Mouse (Mus musculus) forebrain, embryonic 11.5 days (tissue): ENCODE results near the gene Commd6. TPM values are rescaled to one million over a fixed set of nuclear protein-coding genes. Genes with fewer than 3 reads are reported as not detected.
A peak's percentile ranks its signal among the peaks of the same experiment; 100 is the strongest.

Experiments
- ATAC-seq: fragments of 200-750 bp; cut with Nextera tagmentation; replicated peaks from 2 replicates; pipeline ENCODE4 v1.8.0; 2017; ENCODE audit warnings: moderate TSS enrichment; ENCODE audit not compliant: low FRiP score
- DNase-seq: peaks from one replicate; pipeline ENCODE4 v3.0.0-alpha.2; 2017; ENCODE audit warnings: low spot score
- H3K27ac ChIP-seq: fragments of 300-500 bp; sonication (generic); 2 replicates; pipeline ENCODE4 v1.5.1; 2014; ENCODE audit warnings: low read depth, low read length
- H3K27me3 ChIP-seq: fragments of 300-500 bp; sonication (generic); 2 replicates; pipeline ENCODE4 v1.6.1; 2014; ENCODE audit warnings: mild to moderate bottlenecking, low read length, mixed read lengths; ENCODE audit not compliant: control insufficient read depth, insufficient read depth
- H3K36me3 ChIP-seq: fragments of 300-500 bp; sonication (generic); 2 replicates; pipeline ENCODE4 v1.6.1; 2014; ENCODE audit warnings: mild to moderate bottlenecking, low read length, moderate library complexity, mixed read lengths; ENCODE audit not compliant: control insufficient read depth, insufficient read depth
- H3K4me1 ChIP-seq: fragments of 300-500 bp; sonication (generic); replicated peaks from 2 replicates; pipeline ENCODE4 v1.6.1; 2014; ENCODE audit warnings: low read length, mixed read lengths; ENCODE audit not compliant: control insufficient read depth, insufficient read depth
- H3K4me2 ChIP-seq: fragments of 300-500 bp; sonication (generic); 2 replicates; pipeline ENCODE4 v1.6.1; 2014; ENCODE audit warnings: low read depth, mild to moderate bottlenecking, low read length, moderate library complexity, mixed read lengths; ENCODE audit not compliant: severe bottlenecking
- H3K4me3 ChIP-seq: fragments of 300-500 bp; sonication (generic); 2 replicates; pipeline ENCODE4 v1.5.1; 2014; ENCODE audit warnings: low read depth, low read length
- H3K9ac ChIP-seq: fragments of 300-500 bp; sonication (generic); 2 replicates; pipeline ENCODE4 v1.6.1; 2014; ENCODE audit warnings: low read length
- H3K9me3 ChIP-seq: fragments of 300-500 bp; sonication (generic); 2 replicates; pipeline ENCODE4 v1.6.1; 2016; ENCODE audit warnings: low read length, mixed read lengths; ENCODE audit not compliant: control insufficient read depth
- WGBS: fragments of 180-500 bp; shearing (Covaris S2); extraction: QIAGEN DNeasy Blood & Tissue Kit; methylation state at CpG from one replicate; pipeline ENCODE4 v1.1.7; 2014; 5-methylcytosine and 5-hydroxymethylcytosine counted together
- polyA plus RNA-seq: library from polyadenylated mRNA; unstranded; fragments of >200 nt; fragmentation: Nextera tagmentation; extraction: Ambion mirVana; gene quantifications from 2 replicates; pipeline ENCODE4 v1.2.1, GENCODE M21; 2014

The Commd6 gene
- polyA plus RNA-seq, 1 experiment from 2014 or later, result 113 TPM

DNA sequence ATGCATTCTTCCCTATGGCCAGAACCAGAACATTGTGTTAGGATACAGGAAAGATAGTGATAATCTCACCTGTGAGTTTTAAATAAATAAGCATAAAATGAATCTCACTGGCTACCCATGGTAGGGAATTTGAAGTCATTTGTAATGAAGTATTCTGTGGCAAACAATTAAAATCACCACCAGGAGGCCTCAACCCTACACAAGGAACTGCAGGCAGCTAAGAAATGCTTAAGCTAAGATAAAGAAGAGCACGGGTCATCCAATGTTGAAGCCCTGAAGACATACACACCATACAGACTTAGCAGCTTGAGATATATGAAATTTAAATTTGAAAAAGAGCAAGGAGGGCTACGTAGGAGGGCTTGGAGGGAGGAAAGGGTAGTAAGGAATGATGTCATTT is 34.6 kb downstream of the Commd6 start:
- ATAC-seq (no peak), DNase-seq (no peak)
- H3K27me3 ChIP-seq, result peaks cover 7% of the 10 kb centered on the region; the same call in 1 of the 2 replicates
- H3K9me3 ChIP-seq, result no peaks in the 10 kb centered on the region
- H3K36me3 ChIP-seq, result no peaks in the 10 kb centered on the region
- no peak overlapping the region for H3K27ac ChIP-seq
- H3K4me1 ChIP-seq, result 0 out of 2 replicates have a peak, but pooled peaks cover 3% of the 10 kb centered on the region
- H3K4me2 ChIP-seq, result no peak overlapping the region
- H3K9ac ChIP-seq, result no peak overlapping the region
- H3K4me3 ChIP-seq, result no peak overlapping the region
- WGBS, result 55% methylated on average over 2 of the region's 2 CpGs

DNA sequence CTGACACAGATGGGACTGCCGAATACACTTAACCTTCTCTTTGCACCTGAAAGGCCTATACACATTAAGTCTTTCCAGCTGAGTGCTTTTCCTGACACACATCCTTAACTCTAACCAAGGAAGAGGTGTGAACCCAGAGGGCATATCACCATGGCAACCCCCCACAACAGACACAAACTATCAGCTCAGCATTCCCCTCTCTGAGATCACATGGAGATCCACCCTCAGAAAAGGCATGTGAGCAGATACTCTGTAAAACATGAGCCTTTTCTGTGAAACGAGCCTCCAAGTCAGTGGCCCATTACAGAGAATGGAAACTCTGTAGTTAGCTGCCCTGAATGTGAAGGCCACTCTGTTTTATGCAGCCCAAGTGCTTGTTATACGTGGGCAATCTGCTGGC is 37.6 kb downstream of the Commd6 start:
- Histone ChIP-seq H3K27me3 (peaks cover 5% of the 10 kb centered on the region; the same call in 1 of the 2 replicates), H3K4me3 (no peak overlapping the region), H3K27ac (no peak overlapping the region), H3K4me1 (0 out of 2 replicates have a peak, but pooled peaks cover 3% of the 10 kb centered on the region), H3K4me2 (no peak overlapping the region), H3K9me3 (no peaks in the 10 kb centered on the region), H3K9ac (no peak overlapping the region), H3K36me3 (no peaks in the 10 kb centered on the region)
- DNase-seq (no peak), ATAC-seq (no peak)
- 62% methylated on average over 3 of the region's 3 CpGs for WGBS

DNA sequence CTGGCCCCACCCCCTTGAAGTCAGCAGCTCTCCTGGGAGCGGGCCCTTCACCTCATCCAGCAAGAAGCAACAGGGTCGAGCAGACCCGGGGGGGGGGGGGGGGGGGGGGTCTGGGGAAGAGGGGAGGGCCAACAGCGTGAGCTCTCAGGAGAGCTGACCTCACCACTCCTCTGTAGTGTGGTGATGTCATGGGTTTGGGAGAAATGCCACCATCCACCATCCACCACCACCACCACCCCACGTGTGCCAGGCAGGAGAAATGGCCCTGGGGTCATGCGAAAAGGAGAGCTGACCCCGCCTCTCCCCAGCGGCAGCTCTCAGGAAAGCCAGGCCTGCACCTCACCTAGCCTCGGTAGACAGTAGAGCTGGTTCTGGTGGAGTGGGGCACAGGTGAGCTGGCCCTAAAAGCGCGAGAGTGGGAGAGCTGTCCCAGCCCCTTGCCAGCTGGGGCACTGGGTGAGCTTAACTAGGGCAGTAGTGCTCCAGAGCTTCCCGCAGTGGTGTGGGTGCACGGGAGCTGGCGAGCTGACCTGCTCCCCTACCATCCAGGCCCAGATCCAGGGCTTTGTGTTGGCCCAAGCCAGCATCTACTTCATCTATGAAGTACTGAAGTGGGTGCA is 43.3 kb downstream of the Commd6 start:
- no peaks in the 10 kb centered on the region for H3K36me3 ChIP-seq
- H3K4me1 ChIP-seq, result no peaks in the 10 kb centered on the region
- DNase-seq (no peak), ATAC-seq (peak; percentile 31; the same call in 1 of the 2 replicates)
- H3K27me3 ChIP-seq, result no peaks in the 10 kb centered on the region
- H3K4me3 ChIP-seq, result no peak overlapping the region
- 86% methylated on average over 12 of the region's 14 CpGs for WGBS
- H3K27ac ChIP-seq, result no peak overlapping the region
- no peak overlapping the region for H3K9ac ChIP-seq
- H3K4me2 ChIP-seq, result no peak overlapping the region
- no peaks in the 10 kb centered on the region for H3K9me3 ChIP-seq

DNA sequence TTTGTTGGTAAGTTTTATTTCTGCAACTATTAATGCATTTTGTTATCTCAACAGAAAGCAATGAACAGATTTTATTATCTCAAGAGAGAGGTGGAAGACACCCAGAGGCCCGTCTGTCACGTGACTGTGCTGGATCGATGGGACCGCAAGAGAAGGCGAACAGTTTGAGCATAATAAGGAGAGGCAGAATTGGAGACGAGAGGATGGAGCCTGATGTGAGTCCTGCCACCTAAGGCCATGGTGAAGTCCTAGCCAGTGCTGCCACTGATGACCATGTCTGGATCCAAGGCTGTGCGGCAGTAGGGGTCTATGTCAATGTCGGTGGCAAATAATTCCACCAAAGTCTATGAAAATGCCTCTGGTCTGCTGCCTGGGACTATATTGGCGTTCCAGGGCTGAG is 43.8 kb downstream of the Commd6 start:
- no peak overlapping the region for H3K4me2 ChIP-seq
- 95% methylated on average over 9 of the region's 9 CpGs for WGBS
- no peak overlapping the region for H3K27ac ChIP-seq

GRCm38 (mm10) chr14:101595301-101596080 is 45.0 kb downstream of the Commd6 start:
- 96% methylated on average over 13 of the region's 13 CpGs for WGBS
- DNase-seq (no peak), ATAC-seq (no peak)
- no peaks in the 10 kb centered on the region for H3K4me1 ChIP-seq
- H3K27ac ChIP-seq, result no peak overlapping the region
- no peak overlapping the region for H3K4me3 ChIP-seq
- no peak overlapping the region for H3K9ac ChIP-seq
- H3K9me3 ChIP-seq, result no peaks in the 10 kb centered on the region
- H3K36me3 ChIP-seq, result no peaks in the 10 kb centered on the region
- H3K27me3 ChIP-seq, result no peaks in the 10 kb centered on the region
- H3K4me2 ChIP-seq, result no peak overlapping the region

More for the DNA sequence above, 43.8 kb downstream of the Commd6 start:
- no peak overlapping the region for H3K9ac ChIP-seq
- no peaks in the 10 kb centered on the region for H3K4me1 ChIP-seq
- DNase-seq (no peak), ATAC-seq (no peak)
- H3K27me3 ChIP-seq, result no peaks in the 10 kb centered on the region
- H3K9me3 ChIP-seq, result no peaks in the 10 kb centered on the region
- no peaks in the 10 kb centered on the region for H3K36me3 ChIP-seq
- H3K4me3 ChIP-seq, result no peak overlapping the region

GRCm38 (mm10) chr14:101594001-101594400 is 46.5 kb downstream of the Commd6 start:
- H3K27me3 ChIP-seq, result no peaks in the 10 kb centered on the region
- H3K9me3 ChIP-seq, result no peaks in the 10 kb centered on the region
- no peak overlapping the region for H3K4me3 ChIP-seq
- no peak for ATAC-seq
- no peaks in the 10 kb centered on the region for H3K4me1 ChIP-seq
- no peak overlapping the region for H3K4me2 ChIP-seq
- no peak overlapping the region for H3K9ac ChIP-seq
- no peak overlapping the region for H3K27ac ChIP-seq
- DNase-seq, result no peak
- no peaks in the 10 kb centered on the region for H3K36me3 ChIP-seq
- 96% methylated on average over 5 of the region's 5 CpGs for WGBS

DNA sequence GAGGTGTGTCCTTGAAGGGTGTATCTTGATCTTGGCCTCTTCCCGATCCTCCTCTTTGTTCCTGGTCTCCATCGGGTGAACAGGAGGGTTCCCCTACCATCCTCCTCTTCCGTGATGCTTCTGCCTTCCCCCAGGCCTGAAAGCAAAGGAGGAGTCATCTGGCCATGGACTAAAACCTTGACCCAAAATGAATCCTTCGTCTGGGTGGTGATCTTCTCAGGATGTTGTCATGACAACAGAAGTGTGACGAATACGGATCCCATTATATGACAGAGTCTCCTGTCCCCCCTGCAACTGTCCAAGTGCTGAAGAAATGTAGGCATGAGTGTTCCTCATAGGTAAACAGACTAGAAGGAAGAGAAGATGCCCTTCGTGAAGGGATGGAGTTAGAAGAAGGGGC is 47.1 kb downstream of the Commd6 start:
- Histone ChIP-seq H3K4me3 (no peak overlapping the region), H3K9me3 (no peaks in the 10 kb centered on the region), H3K36me3 (no peaks in the 10 kb centered on the region), H3K4me1 (no peaks in the 10 kb centered on the region), H3K27ac (no peak overlapping the region), H3K27me3 (no peaks in the 10 kb centered on the region), H3K4me2 (no peak overlapping the region), H3K9ac (no peak overlapping the region)
- 89% methylated on average over 7 of the region's 7 CpGs for WGBS
- ATAC-seq, result no peak
- no peak for DNase-seq

DNA sequence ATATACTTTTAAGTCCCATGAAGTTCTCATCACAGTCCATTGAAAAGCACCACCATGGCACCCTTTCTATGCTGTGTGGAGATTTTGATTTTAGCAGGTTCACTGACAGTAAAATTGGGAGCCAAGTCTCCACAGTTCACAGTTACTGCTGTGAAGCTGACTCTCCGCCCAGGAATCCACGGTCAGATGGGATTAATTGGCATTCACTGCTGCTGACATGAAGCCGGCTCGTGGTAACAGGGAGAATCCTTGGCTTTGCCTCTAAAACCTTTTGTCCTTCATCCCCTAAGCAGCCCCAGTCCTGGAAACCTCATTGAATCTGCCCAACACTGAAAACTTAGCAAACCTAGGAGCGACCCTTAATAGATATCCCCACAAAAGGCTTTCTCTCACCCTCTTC is 49.4 kb downstream of the Commd6 start:
- Histone ChIP-seq H3K4me1 (no peaks in the 10 kb centered on the region), H3K27me3 (no peaks in the 10 kb centered on the region), H3K4me2 (no peak overlapping the region), H3K4me3 (no peak overlapping the region), H3K36me3 (no peaks in the 10 kb centered on the region), H3K27ac (no peak overlapping the region), H3K9me3 (no peaks in the 10 kb centered on the region), H3K9ac (no peak overlapping the region)
- ATAC-seq (no peak), DNase-seq (no peak)
- WGBS, result 56% methylated on average over 5 of the region's 5 CpGs
